Mouse (Mus musculus) spleen, postnatal 36 days (tissue): ENCODE measurements around the gene Gm45717.
A peak's percentile ranks its signal among the peaks of the same experiment; 100 is the strongest.

Experiments used
- DNase-seq, 2 experiments: peaks; one replicate each; pipeline ENCODE4 v3.0.0; 2022; ENCODE audit warnings: low spot score in 2 of 2, mixed read lengths in 1 of 2

Gm45717 gene

GRCm38 (mm10) chr7:140943356-140943755 lies 12.4 kb downstream of the Gm45717 start:
- DNase-seq, result no peak

- no peak for DNase-seq
Measured at GRCm38 (mm10) chr7:140942811-140943210, 12.9 kb downstream of the Gm45717 start.

- DNase-seq, result no peak
Measured at GRCm38 (mm10) chr7:140942341-140942740, 13.4 kb downstream of the Gm45717 start.

GRCm38 (mm10) chr7:140941222-140942051 lies 14.3 kb downstream of the Gm45717 start, which contains the start of gene Pgghg:
TSS of gene Pgghg (plus strand) at chr7:140941391.
- DNase-seq, result peak; percentile 86 to 87

GRCm38 (mm10) chr7:140939669-140940171 lies 16.0 kb downstream of the Gm45717 start:
- DNase-seq, result no peak

- DNase-seq, result no peak
Measured at GRCm38 (mm10) chr7:140938896-140939295, 16.8 kb downstream of the Gm45717 start.

- no peak for DNase-seq
Measured at GRCm38 (mm10) chr7:140938436-140938835, 17.3 kb downstream of the Gm45717 start.

- no peak for DNase-seq
Measured at GRCm38 (mm10) chr7:140927181-140927580, 28.6 kb downstream of the Gm45717 start.

- DNase-seq, result no peak
Measured at GRCm38 (mm10) chr7:140923070-140923775, 32.5 kb downstream of the Gm45717 start.

GRCm38 (mm10) chr7:140922398-140923069 lies 33.2 kb downstream of the Gm45717 start:
- DNase-seq, result no peak

GRCm38 (mm10) chr7:140921225-140921975 lies 34.3 kb downstream of the Gm45717 start:
- DNase-seq, result no peak

- DNase-seq, result no peak
Measured at GRCm38 (mm10) chr7:140920418-140921029, 35.2 kb downstream of the Gm45717 start, which contains the start of gene Nlrp6. TSS of gene Nlrp6 (plus strand) at chr7:140920902.

GRCm38 (mm10) chr7:140919911-140920310 lies 35.8 kb downstream of the Gm45717 start:
- DNase-seq, result no peak

GRCm38 (mm10) chr7:140914031-140914690 lies 41.6 kb downstream of the Gm45717 start:
- DNase-seq, result no peak

- no peak for DNase-seq
Measured at GRCm38 (mm10) chr7:140912846-140913482, 42.8 kb downstream of the Gm45717 start.

GRCm38 (mm10) chr7:140912293-140912692 lies 43.4 kb downstream of the Gm45717 start:
- DNase-seq, result no peak

- DNase-seq, result peak; percentile 53 to 59
Measured at GRCm38 (mm10) chr7:140908634-140909107, 47.1 kb downstream of the Gm45717 start.

GRCm38 (mm10) chr7:140908181-140908580 lies 47.6 kb downstream of the Gm45717 start:
- no peak for DNase-seq

- DNase-seq, result no peak
Measured at GRCm38 (mm10) chr7:140907697-140908096, 48.0 kb downstream of the Gm45717 start.

- no peak for DNase-seq
Measured at GRCm38 (mm10) chr7:140907131-140907530, 48.6 kb downstream of the Gm45717 start.
